Mouse (Mus musculus) bone marrow, adult 2 months (tissue): ENCODE measurements at regions not wholly inside any gene's neighbourhood (a gene's known extent, or its start where the extent isn't known, plus 50 kb on each side); places are given as distances from the start of the nearest gene placed in this dataset.

Experiments used
- CTCF ChIP-seq: fragments of 200-500 bp; IDR thresholded peaks from 2 replicates; pipeline ENCODE4 v1.5.1; 2011; ENCODE audit warnings: low read length, control low read depth; ENCODE audit not compliant: control insufficient read depth, insufficient read depth
- POLR2A ChIP-seq: fragments of 200-500 bp; IDR thresholded peaks from 2 replicates; pipeline ENCODE4 v1.6.1; 2011; ENCODE audit warnings: low read depth, mild to moderate bottlenecking, control low read depth, low read length, borderline replicate concordance; ENCODE audit not compliant: control insufficient read depth

DNA sequence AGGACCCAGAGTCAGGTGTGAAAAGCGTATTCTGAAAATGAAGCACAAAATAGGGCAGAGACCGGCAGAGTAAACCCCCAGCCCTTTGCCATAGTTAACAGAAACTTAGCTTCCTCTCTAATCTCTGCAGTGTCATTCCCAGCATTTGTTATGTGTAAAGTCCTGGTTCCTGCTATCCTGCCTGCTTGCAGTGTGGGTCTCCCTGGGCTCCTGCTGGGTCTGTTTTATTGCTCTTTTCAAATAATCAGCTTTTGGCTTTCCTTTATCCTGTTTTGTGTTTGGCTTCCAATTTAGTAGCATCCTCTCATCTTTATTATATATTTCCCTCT, 128.3 kb downstream of the 4933412E24Rik start:
- TF ChIP-seq POLR2A (no peak), CTCF (no peak)
